Mouse (Mus musculus): ENCODE results near the gene Pold4. TPM values are rescaled to one million over a fixed set of nuclear protein-coding genes. Genes with fewer than 3 reads are reported as not detected.

The Pold4 gene
- polyA plus RNA-seq, 1 experiment from 2014 or later = 24.7 TPM

- ATAC-seq (ENCODE audit: low FRiP score) = no peak
- 76% methylated on average over 5 of the region's 5 CpGs for WGBS
- H3K27me3 ChIP-seq (replicated peaks) = peaks cover 43% of the 10 kb centered on the region
- H3K36me3 ChIP-seq = no peaks in the 10 kb centered on the region
- no peak overlapping the region for H3K27ac ChIP-seq (replicated peaks)
- H3K9me3 ChIP-seq (replicated peaks) = no peaks in the 10 kb centered on the region
- H3K4me1 ChIP-seq = peaks cover 8% of the 10 kb centered on the region
- no peak overlapping the region for H3K4me2 ChIP-seq
- H3K9ac ChIP-seq (replicated peaks) = no peak overlapping the region
- H3K4me3 ChIP-seq (replicated peaks) = no peak overlapping the region
Measured at GRCm38 (mm10) chr19:4208563-4208962, 23.1 kb upstream of the Pold4 start.

- Histone ChIP-seq H3K9me3 (replicated peaks) (no peaks in the 10 kb centered on the region), H3K36me3 (no peaks in the 10 kb centered on the region), H3K4me3 (replicated peaks) (no peak overlapping the region), H3K4me1 (peaks cover 37% of the 10 kb centered on the region), H3K9ac (replicated peaks) (no peak overlapping the region), H3K27ac (replicated peaks) (no peak overlapping the region), H3K4me2 (no peak overlapping the region), H3K27me3 (replicated peaks) (peaks cover 49% of the 10 kb centered on the region)
- 38% methylated on average over 4 of the region's 4 CpGs for WGBS
- no peak for ATAC-seq (ENCODE audit: low FRiP score)
Measured at GRCm38 (mm10) chr19:4211891-4212588, 19.7 kb upstream of the Pold4 start.

GRCm38 (mm10) chr19:4213524-4213974 lies 18.1 kb upstream of the Pold4 start:
- WGBS = 6% methylated on average over 9 of the region's 9 CpGs
- Histone ChIP-seq H3K27ac (replicated peaks) (no peak overlapping the region), H3K4me2 (peak overlapping the region; percentile 96), H3K27me3 (replicated peaks) (peaks cover 63% of the 10 kb centered on the region), H3K4me3 (replicated peaks) (peak overlapping the region; percentile 51), H3K9me3 (replicated peaks) (no peaks in the 10 kb centered on the region), H3K36me3 (no peaks in the 10 kb centered on the region), H3K4me1 (peaks cover 37% of the 10 kb centered on the region), H3K9ac (replicated peaks) (no peak overlapping the region)
- ATAC-seq (ENCODE audit: low FRiP score) = no peak

GRCm38 (mm10) chr19:4214071-4214770 lies 17.5 kb upstream of the Pold4 start, which contains the start of the genes Clcf1 and AC109138.7:
Clcf1 (plus strand) TSS chr19:4214238.
AC109138.7 (plus strand) TSS chr19:4214357.
- Histone ChIP-seq H3K9me3 (replicated peaks) (no peaks in the 10 kb centered on the region), H3K4me1 (peaks cover 37% of the 10 kb centered on the region), H3K9ac (replicated peaks) (peak within 1 kb of the TSS; percentile 56), H3K27ac (replicated peaks) (0 out of 2 replicates have a peak within 1 kb of the TSS, but pooled peaks have one; percentile 38), H3K36me3 (no peaks in the 10 kb centered on the region), H3K4me3 (replicated peaks) (peak within 1 kb of the TSS; percentile 51), H3K4me2 (peak within 1 kb of the TSS; percentile 96), H3K27me3 (replicated peaks) (peaks cover 63% of the 10 kb centered on the region)
- WGBS = under 1% methylated on average over 47 of the region's 49 CpGs
- peak; percentile 23; the same call in 1 of the 2 replicates for ATAC-seq (ENCODE audit: low FRiP score)

GRCm38 (mm10) chr19:4214771-4215450 lies 16.8 kb upstream of the Pold4 start:
- ATAC-seq (ENCODE audit: low FRiP score) = peak; percentile 16; the same call in 1 of the 2 replicates

GRCm38 (mm10) chr19:4215451-4215840 lies 16.3 kb upstream of the Pold4 start:
- Histone ChIP-seq H3K9me3 (replicated peaks) (no peaks in the 10 kb centered on the region), H3K4me2 (peak overlapping the region; percentile 96), H3K27ac (replicated peaks) (no peak overlapping the region), H3K4me3 (replicated peaks) (peak overlapping the region; percentile 51), H3K4me1 (peaks cover 45% of the 10 kb centered on the region), H3K27me3 (replicated peaks) (peaks cover 62% of the 10 kb centered on the region), H3K36me3 (no peaks in the 10 kb centered on the region), H3K9ac (replicated peaks) (peak overlapping the region; percentile 56)
- no peak for ATAC-seq (ENCODE audit: low FRiP score)
- WGBS = 4% methylated on average over 15 of the region's 21 CpGs

More at GRCm38 (mm10) chr19:4214771-4215450, 16.8 kb upstream of the Pold4 start:
- H3K9me3 ChIP-seq (replicated peaks) = no peaks in the 10 kb centered on the region
- peak overlapping the region; percentile 96 for H3K4me2 ChIP-seq
- H3K27me3 ChIP-seq (replicated peaks) = peaks cover 63% of the 10 kb centered on the region
- peak overlapping the region; percentile 51 for H3K4me3 ChIP-seq (replicated peaks)
- 0% methylated on average over 46 of the region's 81 CpGs for WGBS
- H3K9ac ChIP-seq (replicated peaks) = peak overlapping the region; percentile 56
- no peaks in the 10 kb centered on the region for H3K36me3 ChIP-seq
- 0 out of 2 replicates have a peak overlapping the region, but pooled peaks have one; percentile 38 for H3K27ac ChIP-seq (replicated peaks)
- H3K4me1 ChIP-seq = peaks cover 39% of the 10 kb centered on the region

GRCm38 (mm10) chr19:4216041-4216685 lies 15.5 kb upstream of the Pold4 start:
- H3K9me3 ChIP-seq (replicated peaks) = no peaks in the 10 kb centered on the region
- no peak overlapping the region; the same call in 1 of the 2 replicates for H3K27ac ChIP-seq (replicated peaks)
- no peaks in the 10 kb centered on the region for H3K36me3 ChIP-seq
- peaks cover 52% of the 10 kb centered on the region for H3K4me1 ChIP-seq
- 26% methylated on average over 14 of the region's 14 CpGs for WGBS
- peaks cover 57% of the 10 kb centered on the region for H3K27me3 ChIP-seq (replicated peaks)
- 0 out of 2 replicates have a peak overlapping the region, but pooled peaks have one; percentile 23 for H3K9ac ChIP-seq (replicated peaks)
- H3K4me2 ChIP-seq = peak overlapping the region; percentile 96
- 0 out of 2 replicates have a peak overlapping the region, but pooled peaks have one; percentile 6 for H3K4me3 ChIP-seq (replicated peaks)
- no peak for ATAC-seq (ENCODE audit: low FRiP score)

- Histone ChIP-seq H3K4me2 (no peak overlapping the region), H3K27me3 (replicated peaks) (peaks cover 48% of the 10 kb centered on the region), H3K36me3 (no peaks in the 10 kb centered on the region), H3K9ac (replicated peaks) (no peak overlapping the region), H3K27ac (replicated peaks) (no peak overlapping the region), H3K4me1 (peaks cover 59% of the 10 kb centered on the region), H3K4me3 (replicated peaks) (no peak overlapping the region), H3K9me3 (replicated peaks) (no peaks in the 10 kb centered on the region)
- 23% methylated on average over 5 of the region's 5 CpGs for WGBS
- ATAC-seq (ENCODE audit: low FRiP score) = no peak
Measured at GRCm38 (mm10) chr19:4217140-4217539, 14.6 kb upstream of the Pold4 start.

GRCm38 (mm10) chr19:4217855-4218254 lies 13.8 kb upstream of the Pold4 start:
- Histone ChIP-seq H3K4me3 (replicated peaks) (no peak overlapping the region), H3K27me3 (replicated peaks) (peaks cover 43% of the 10 kb centered on the region), H3K27ac (replicated peaks) (no peak overlapping the region), H3K9ac (replicated peaks) (no peak overlapping the region), H3K9me3 (replicated peaks) (no peaks in the 10 kb centered on the region), H3K36me3 (no peaks in the 10 kb centered on the region), H3K4me1 (peaks cover 62% of the 10 kb centered on the region), H3K4me2 (no peak overlapping the region)
- ATAC-seq (ENCODE audit: low FRiP score) = no peak
- WGBS = 47% methylated on average over 3 of the region's 3 CpGs

GRCm38 (mm10) chr19:4218293-4218692 lies 13.4 kb upstream of the Pold4 start:
- peaks cover 39% of the 10 kb centered on the region for H3K27me3 ChIP-seq (replicated peaks)
- H3K4me3 ChIP-seq (replicated peaks) = no peak overlapping the region
- H3K36me3 ChIP-seq = no peaks in the 10 kb centered on the region
- no peak overlapping the region for H3K27ac ChIP-seq (replicated peaks)
- H3K4me1 ChIP-seq = peaks cover 57% of the 10 kb centered on the region
- 92% methylated on average over 6 of the region's 11 CpGs for WGBS
- no peaks in the 10 kb centered on the region for H3K9me3 ChIP-seq (replicated peaks)
- no peak overlapping the region for H3K4me2 ChIP-seq
- no peak for ATAC-seq (ENCODE audit: low FRiP score)
- H3K9ac ChIP-seq (replicated peaks) = no peak overlapping the region

- H3K9me3 ChIP-seq (replicated peaks) = no peaks in the 10 kb centered on the region
- no peak overlapping the region for H3K4me2 ChIP-seq
- peaks cover 34% of the 10 kb centered on the region for H3K27me3 ChIP-seq (replicated peaks)
- no peak overlapping the region for H3K9ac ChIP-seq (replicated peaks)
- WGBS = 85% methylated on average over 1 of the region's 1 CpGs
- no peak for ATAC-seq (ENCODE audit: low FRiP score)
- no peaks in the 10 kb centered on the region for H3K36me3 ChIP-seq
- H3K4me3 ChIP-seq (replicated peaks) = no peak overlapping the region
- H3K4me1 ChIP-seq = peaks cover 53% of the 10 kb centered on the region
- no peak overlapping the region for H3K27ac ChIP-seq (replicated peaks)
Measured at GRCm38 (mm10) chr19:4218784-4219183, 12.9 kb upstream of the Pold4 start.

Measured in neural tube, embryonic 15.5 days (tissue).